Mouse (Mus musculus) left cerebral cortex, adult 9 months (tissue): Measurements from ENCODE around the gene Stard3.

ENCODE experiments used
- DNase-seq, 2 experiments: peaks; one replicate each; pipeline ENCODE4 v3.0.0; 2022; ENCODE audit warnings: low spot score in 2 of 2

The Stard3 gene

DNA sequence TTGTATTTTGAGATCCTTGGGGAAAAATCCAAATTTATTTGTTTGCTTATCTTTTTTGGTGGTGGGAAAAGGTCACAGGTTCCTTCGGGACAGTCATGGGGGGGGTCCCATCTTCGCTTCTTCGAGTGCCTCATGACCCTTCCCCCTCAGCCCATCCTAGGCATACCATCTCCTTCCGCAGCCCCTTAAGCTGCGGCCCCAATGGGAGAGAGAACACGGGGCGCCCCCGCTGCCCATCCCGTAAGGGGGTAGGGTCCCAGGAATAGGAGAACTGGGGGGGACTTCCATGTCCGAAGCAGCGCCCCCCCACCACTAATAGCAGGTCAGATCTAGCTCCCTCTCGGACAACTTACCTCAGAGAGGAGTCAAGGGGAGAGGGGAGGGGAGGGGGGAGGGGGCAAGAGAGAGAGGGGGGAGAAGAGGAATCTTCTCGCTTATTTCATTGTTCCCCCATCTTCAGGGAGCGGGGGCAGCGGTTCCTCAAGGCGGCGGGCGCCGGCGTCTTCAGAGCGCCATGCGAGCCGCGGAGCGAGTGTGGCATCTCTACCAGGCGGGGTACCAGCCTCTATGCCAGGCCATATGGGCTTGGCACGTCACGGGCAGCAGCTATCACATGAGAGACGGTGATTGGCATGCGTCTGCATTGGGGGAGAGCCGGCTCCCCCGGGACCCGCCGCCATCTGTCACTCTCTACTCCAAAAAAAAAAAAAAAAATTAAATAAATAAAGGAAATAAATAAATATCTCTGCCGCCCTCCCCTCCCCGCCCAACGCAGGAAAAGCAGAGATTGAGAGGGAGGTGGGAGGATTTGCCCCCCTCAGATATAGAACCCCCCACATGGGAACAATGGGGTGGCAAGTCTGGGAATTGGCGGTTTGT is 28.8 kb upstream of the Stard3 start, which contains the start of gene Neurod2:
Gene Neurod2, minus strand, starts transcription at position 568 of the 879 bp plus-strand sequence.
- peak in 1 of 2 experiments; percentile 77 for DNase-seq

DNA sequence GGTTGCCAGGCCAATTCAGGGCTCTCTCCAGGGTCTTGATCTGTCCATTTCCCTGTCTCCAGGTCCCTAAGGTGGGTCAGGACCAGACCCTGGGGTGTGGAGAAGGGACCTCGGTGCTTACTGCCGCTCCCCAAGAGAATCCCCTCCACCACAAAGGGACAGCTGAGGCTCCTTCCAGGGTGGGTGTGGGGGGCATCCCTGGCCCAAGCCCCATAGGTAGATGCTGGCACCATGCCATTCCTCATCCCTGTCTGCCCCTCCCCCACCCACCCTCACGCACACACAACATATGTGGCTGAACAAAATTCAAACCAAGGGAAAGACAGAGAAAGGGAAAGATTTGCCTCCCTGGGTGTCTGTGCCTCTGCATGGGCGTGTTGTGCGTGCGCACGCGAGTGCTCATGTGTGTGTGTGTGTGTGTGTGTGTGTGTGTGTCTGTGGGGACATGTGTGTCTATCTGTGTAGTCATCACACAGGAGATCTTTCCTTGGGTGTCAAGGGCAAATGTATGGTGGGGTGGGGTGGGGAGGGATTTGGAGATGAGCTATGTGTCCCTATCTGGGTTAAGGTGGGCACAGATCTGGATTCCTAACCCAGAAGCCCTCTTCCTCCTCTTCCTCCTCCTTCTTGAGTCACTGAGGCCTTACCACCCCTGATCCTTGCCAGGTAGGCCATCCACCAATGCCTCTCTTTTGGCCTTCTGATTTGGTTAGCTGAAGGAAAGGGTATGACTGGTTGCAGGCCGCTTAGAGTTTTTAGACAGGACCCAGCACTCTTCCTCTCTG is 28.0 kb upstream of the Stard3 start:
- DNase-seq = peak in 1 of 2 experiments; percentile 34

DNA sequence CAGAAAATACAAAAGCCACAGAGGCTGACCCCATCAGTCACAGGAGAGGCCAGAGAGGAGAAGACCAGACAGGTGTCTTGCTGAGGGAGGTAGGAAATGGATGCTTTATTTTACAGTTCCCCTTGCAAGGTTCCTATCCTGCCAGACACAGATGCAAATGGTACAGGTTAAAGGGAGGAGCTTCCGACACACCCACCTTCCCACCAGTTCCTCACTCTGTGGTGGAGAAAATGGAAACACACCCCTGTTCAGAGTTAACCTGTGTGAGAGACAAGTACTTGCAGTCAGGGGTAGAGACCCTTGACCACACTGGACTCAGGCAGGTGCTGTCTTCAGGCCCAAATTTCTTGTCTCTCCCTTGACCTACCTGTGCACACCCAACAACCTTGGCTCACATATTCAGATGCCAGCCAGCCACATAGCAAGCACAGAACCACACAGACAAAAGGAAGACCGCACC is 27.4 kb upstream of the Stard3 start:
- DNase-seq = no peak

DNA sequence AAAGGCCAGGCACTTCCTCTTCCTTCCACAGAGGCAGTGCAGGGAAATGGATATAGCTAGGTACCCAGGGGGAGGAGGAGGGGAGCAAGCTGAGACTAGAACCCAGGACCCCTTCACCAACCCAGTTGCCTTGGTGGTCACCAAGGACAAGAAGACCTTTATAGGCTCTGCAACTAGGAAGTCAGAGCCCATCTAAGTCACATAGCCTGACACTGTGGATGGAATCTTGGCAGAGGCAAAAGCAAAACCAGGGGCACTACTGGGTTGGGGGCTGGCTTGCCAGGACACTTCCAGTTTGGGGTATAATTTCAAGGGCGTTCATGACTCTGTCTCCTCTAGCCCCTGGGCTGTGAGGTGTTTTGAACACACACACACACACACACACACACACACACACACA is 26.8 kb upstream of the Stard3 start:
- no peak for DNase-seq

DNA sequence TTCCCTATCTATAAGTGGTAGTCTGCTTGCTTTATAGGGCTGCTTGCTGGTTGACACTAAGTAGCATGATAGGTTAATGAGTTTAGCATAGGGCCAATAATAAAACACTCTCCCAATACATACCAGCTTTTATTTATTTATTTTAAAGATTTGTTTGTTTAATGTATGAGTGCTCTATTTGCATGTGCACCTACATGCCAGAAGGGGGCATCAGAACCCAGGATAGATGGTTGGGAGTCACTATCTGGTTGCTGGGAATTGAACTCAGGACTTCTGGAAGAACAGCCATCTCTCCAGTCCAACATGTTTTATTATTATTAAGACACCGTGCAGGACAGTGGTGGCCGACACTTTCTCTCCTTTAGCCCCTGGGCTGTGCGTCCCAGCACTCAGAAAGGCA is 26.0 kb upstream of the Stard3 start:
- no peak for DNase-seq

DNA sequence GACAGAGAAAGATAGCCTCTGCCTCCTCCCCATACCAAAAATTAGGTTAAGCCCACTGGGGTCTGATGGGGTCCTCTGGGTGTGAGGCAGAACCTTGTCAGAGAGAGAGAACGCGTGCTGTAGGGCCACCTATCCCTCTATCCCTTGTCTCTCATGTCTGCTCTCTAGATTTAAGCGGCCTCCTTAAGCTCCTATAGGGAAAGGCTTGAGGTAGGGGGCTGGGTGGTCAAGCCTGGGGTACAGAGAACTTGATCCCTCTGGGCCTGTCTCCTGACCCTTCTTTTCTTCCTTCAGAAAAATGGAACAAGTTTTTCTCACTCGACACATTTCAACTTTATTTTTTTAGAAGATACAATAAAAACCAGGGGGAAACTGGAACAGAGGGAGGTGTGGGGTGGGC is 25.3 kb upstream of the Stard3 start:
- DNase-seq = no peak

DNA sequence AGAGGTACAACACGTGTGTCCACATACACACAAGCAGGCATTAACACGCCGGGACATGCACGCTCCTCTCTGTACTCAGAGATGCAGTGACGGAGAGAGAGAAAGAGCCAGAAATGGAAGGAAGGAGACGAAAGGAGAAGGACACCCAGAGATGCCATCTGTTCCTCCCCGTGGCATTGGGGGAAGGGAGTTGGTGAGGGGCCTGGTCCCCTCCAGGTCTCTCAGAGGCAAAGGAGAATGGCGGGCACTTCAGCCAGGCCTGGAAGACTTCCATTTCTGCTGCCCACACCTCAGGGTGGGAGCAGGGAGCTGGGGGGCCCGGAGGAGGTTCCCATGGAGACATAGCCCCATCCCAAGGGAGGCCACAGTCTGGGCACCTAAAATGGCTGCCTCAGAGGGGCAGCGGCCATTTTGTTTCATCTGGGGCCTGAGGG is 24.9 kb upstream of the Stard3 start:
- DNase-seq = no peak

DNA sequence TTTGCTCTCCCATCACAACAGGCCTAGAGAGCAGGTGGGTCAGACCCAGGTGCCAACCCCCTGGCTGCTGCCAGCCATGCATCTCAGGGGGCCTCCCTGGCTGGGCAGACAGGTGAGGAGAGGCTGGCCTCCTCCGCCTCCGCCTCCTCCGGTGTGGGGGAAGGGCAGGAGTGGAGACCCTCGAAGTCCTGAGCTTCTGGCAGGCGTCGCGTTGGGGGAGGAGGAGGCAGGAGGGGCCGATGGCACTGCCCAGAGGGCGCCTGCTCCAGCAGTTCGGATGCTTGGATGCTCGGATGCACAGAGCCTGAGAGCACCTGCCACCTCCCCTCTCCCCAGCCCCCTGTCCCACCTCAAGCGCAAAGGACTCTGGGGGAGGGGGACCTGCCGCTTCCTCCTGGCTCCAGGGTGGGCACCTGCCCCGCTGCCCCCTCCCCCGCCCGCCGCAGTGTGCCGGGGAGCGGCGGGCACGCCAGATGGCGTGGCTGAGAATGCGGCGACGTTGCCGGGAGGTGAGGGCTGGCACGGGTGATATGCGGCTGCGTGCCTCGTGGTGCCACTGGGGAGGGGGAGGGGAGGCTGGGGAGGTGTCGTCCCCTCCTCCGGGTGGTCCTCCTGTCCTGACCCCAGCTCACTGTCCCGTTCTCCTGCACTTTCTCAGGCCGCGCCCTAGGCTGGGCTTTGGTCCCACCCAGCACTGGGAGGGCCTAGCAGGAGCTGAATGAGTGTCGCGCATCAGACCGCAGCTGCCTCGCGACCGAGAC is 24.0 kb upstream of the Stard3 start:
- DNase-seq = no peak

DNA sequence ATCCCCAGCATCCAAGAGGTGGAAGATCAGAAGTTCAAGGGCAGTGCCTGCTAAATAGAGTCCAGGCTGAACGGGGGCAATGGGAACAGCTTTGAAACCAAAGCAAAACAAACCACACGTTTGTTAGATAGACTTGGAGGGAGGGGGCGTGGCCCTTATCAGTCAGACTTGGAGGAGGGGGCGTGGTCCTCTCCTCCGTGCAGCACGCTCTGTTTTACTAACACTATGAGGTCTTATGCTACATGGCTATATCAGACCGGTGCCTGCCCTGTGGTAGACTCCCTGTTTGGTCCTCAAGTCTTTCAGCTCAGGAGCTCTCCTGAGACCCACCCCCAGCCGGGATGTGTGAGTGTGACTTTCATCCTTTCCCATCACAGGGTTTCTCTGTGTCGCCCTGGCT is 22.9 kb upstream of the Stard3 start:
- DNase-seq = no peak

GRCm38 (mm10) chr11:98336245-98337107 is 21.7 kb upstream of the Stard3 start:
- no peak for DNase-seq

GRCm38 (mm10) chr11:98338507-98338961 is 19.6 kb upstream of the Stard3 start:
- peak in 1 of 2 experiments; percentile 85 for DNase-seq

DNA sequence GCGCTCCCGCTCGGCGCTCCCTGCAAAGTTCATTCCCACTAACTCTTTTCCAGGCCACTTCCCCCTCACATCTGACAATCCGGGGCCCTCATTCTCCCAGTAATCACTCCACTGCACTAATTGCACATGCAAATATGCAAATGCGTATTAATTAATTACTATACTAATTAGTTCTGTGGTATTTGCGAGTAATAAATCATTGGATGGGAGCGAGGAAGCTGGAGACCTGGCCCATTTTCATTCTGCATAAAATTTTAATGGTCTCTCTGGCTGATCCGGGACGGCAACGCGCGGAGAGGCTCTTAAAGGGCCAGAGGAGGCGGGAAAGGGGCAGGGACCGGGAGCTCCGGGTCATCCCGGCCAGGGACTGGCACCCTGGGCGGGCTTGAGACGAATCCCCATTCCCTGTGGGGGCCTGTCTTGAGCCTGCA is 19.1 kb upstream of the Stard3 start:
- DNase-seq = no peak

- DNase-seq = no peak
Observed at GRCm38 (mm10) chr11:98339679-98340287, 18.4 kb upstream of the Stard3 start.

DNA sequence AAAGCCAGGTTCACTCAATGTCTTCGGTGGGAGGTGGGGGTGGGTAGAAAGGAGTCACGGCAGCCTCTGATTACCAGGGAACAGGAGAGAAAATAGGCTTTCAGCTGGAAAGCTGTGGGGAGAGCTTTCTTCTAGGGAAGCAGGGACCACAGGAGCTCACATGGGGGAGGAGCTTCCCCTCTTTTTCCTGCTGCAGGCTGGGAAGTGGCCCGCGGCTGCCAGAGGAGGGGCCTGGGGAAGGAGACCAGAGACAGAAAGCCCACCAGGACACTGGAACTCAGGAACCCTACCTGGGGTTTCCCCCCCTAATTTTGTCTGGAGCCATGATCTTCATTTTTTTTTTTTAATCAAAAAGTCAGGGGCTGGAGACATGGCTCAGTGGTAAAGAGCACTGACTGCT is 17.6 kb upstream of the Stard3 start:
- DNase-seq = no peak

- no peak for DNase-seq
Observed at GRCm38 (mm10) chr11:98341174-98341573, 17.0 kb upstream of the Stard3 start.

GRCm38 (mm10) chr11:98342000-98342945 is 15.9 kb upstream of the Stard3 start:
- DNase-seq = peak; percentile 78 to 99

- DNase-seq = peak in 1 of 2 experiments; percentile 89
Observed at GRCm38 (mm10) chr11:98345253-98345652, 12.9 kb upstream of the Stard3 start.

DNA sequence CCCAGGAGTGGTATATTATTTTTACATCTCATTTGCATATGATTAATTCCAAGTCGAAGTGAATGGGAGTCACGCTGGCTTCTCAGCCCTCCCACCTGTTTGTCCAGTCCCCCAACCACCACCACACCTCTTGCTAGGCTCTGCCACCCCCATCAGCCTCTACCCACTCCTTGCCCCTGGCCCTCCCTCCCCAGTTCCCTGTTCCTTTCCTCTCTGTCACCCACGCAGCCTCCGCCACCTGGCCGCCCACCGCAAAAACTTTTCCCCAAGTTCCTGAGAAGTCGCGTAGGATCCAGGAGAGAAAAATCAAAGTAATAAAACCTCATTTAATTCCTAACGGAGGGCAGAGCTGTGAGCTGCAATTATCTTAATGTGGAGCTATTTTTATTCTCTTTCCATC is 12.0 kb upstream of the Stard3 start:
- DNase-seq = no peak
